Mouse (Mus musculus): ENCODE results near the gene Gar1.

- TF ChIP-seq CTCF (IDR thresholded peaks at IDR 0.05; ENCODE audit: low read depth) (no peak), EP300 (IDR thresholded peaks at IDR 0.05; ENCODE audit: low read depth) (peak; percentile 87)
These were observed at the start of gene Gar1 for GRCm38 (mm10) chr3:129831035-129831568.

All from heart, postnatal 0 days (tissue).